Mouse (Mus musculus): ENCODE data around the gene Gm45808. TPM values are rescaled to one million over a fixed set of nuclear protein-coding genes. Genes with fewer than 3 reads are reported as not detected.
"Not testable (repeated sequence)": the region's sequence is repeated elsewhere in the genome, so short reads cannot be mapped to it uniquely, and the experiment has no call there.

Gm45808 gene
- total RNA-seq (2018; cell fraction: chromatin; rRNA removed) = not detected
- under 1 TPM in 7 of 26 experiments, not detected in 19; 0.22 to 0.78 (median 0.34) TPM for total RNA-seq (2018; cell fraction: cytosol; rRNA removed)
- not detected for total RNA-seq (2018; cell fraction: nucleus; rRNA removed)
- polyA plus RNA-seq (2018) = not detected in 3 replicates

DNA sequence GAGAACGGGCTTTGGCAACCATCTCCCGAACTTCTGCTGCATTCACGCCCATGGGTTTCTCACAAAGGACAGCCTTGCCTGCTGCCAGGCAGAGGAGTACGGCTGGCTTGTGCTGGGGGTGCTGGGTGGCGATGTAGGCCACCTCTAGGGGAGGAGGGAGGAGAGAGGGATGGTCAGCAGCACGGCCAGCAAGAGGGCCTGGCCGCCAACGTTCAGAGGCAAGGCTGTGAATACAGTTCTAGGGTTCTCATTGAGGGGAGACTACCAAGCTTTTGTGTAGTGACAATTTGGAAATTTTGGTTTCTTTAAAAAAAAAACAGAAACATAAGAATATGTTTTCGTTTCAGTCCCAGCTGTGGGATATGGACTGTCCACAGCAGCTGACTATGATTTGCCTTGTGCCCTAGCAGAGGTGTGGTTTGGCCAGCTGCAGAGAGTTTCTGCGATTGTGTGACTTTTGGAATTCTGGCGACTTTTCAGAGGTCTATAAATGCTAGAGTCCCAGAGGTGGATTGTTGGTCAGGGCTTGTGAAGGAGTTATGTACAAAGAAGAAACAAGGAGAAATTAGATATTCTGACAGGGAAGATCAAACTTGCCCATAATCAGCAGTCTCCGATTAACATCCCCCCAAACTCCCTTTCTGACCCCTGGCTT is at the start of gene Gm45808:
Gm45808 (minus strand) TSS at position 51 of the 655 bp plus-strand sequence.
- Histone ChIP-seq H3K36me3 (ENCODE audit: inconsistent target) (no peaks in the 10 kb centered on the region), H3K27ac (no peak within 1 kb of the TSS)

DNA sequence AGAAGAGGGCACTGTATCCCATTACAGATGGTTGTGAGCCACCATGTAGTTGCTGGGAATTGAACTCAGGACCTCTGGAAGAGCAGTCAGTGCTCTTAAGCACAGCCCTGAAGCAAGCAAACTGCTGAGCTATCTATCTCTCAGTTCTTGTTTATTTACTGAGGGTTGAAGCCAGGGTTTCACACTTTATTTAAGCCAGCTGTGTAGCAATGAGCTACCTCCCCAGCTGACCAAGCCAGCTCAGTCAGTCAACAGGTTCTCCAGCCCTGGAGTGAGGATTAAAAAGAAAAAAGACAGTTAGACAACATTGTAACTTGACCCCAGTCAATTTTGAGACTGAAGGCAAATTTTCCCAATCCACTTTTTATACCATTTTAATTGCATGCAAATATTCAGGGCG is 49.1 kb upstream of the Gm45808 start:
- no peaks in the 10 kb centered on the region for H3K36me3 ChIP-seq (ENCODE audit: inconsistent target)
- H3K79me2 ChIP-seq (ENCODE audit: inconsistent target) = no peaks in the 10 kb centered on the region
- WGBS (ENCODE audit: missing documents) = 64% methylated on average over 1 of the region's 1 CpGs
- H3K27ac ChIP-seq = peak overlapping the region; percentile 76
- H3K4me3 ChIP-seq (ENCODE audit: inconsistent target) = no peak overlapping the region

More for the DNA sequence above, at the start of gene Gm45808:
- 94% methylated on average over 12 of the region's 12 CpGs for WGBS (ENCODE audit: missing documents)
- Histone ChIP-seq H3K79me2 (ENCODE audit: inconsistent target) (no peaks in the 10 kb centered on the region), H3K4me3 (ENCODE audit: inconsistent target) (no peak within 1 kb of the TSS)

DNA sequence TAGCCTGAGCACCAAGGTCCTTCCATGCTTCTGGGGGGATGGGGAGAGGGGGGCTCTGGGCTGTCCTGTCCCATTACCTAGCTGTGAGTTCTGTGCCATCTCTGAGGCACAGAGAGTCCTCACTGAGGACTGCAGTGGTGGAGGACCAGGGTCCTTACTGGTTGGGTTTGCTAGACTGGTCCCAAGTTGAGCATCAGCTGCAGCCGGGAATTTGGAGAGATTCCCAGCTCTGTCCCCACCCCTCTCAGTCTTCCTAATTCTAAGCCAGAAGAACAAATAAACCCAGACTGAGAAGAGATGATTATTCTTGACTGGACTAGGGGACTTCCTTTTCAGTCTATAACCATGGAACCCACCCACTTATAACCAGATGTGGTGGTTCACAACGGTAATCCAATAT is 44.0 kb upstream of the Gm45808 start:
- peaks cover 3% of the 10 kb centered on the region for H3K79me2 ChIP-seq (ENCODE audit: inconsistent target)
- WGBS (ENCODE audit: missing documents) = 88% methylated on average over 2 of the region's 2 CpGs
- H3K27ac ChIP-seq = no peak overlapping the region
- H3K36me3 ChIP-seq (ENCODE audit: inconsistent target) = no peaks in the 10 kb centered on the region
- no peak overlapping the region for H3K4me3 ChIP-seq (ENCODE audit: inconsistent target)

DNA sequence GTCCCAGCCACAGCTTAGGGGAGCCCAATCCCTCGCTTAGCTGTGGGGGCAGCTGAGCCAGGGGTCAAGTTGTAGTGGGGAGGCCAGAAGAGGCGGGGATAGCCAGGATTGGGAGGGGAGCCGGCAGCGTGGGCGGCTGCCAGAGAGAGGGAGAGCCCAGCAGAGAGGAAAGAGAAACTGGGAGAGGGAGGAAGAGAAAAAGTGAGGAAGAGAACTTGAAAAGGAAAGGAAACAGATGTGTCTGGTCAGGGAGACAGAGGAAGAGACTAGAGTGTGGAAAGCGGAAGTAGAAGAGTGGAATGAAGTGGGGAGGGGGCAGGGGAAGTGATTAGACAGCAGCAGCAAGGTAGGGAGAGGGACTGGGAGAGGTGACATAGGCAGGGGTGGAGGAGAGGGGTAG is 42.9 kb upstream of the Gm45808 start:
- WGBS (ENCODE audit: missing documents) = 3% methylated on average over 6 of the region's 6 CpGs
- H3K27ac ChIP-seq = peak overlapping the region; percentile 37; the same call in 1 of the 2 replicates
- no peaks in the 10 kb centered on the region for H3K36me3 ChIP-seq (ENCODE audit: inconsistent target)
- no peak overlapping the region for H3K4me3 ChIP-seq (ENCODE audit: inconsistent target)
- H3K79me2 ChIP-seq (ENCODE audit: inconsistent target) = peaks cover 15% of the 10 kb centered on the region

DNA sequence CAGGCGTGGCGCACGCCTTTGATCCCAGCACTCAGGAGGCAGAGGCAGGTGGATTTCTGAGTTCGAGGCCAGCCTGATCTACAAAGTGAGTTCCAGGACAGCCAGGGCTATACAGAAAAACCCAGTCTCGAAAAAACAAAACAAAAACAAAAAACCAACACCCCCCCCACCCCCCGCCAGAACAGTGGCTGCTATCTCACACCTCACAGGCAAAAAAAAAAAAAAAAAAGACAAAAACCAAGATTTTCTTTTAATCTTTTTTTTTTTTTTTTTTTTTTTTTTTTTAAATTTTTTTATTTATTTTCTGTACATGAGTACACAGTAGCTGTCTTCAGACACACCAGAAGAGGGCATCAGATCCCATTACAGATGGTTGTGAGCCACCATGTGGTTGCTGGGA is 40.6 kb upstream of the Gm45808 start:
- WGBS (ENCODE audit: missing documents) = 89% methylated on average over 5 of the region's 6 CpGs
- not testable (repeated sequence) for H3K36me3 ChIP-seq (ENCODE audit: inconsistent target); H3K4me3 ChIP-seq (ENCODE audit: inconsistent target); H3K27ac ChIP-seq
- H3K79me2 ChIP-seq (ENCODE audit: inconsistent target) = peaks cover 38% of the 10 kb centered on the region

DNA sequence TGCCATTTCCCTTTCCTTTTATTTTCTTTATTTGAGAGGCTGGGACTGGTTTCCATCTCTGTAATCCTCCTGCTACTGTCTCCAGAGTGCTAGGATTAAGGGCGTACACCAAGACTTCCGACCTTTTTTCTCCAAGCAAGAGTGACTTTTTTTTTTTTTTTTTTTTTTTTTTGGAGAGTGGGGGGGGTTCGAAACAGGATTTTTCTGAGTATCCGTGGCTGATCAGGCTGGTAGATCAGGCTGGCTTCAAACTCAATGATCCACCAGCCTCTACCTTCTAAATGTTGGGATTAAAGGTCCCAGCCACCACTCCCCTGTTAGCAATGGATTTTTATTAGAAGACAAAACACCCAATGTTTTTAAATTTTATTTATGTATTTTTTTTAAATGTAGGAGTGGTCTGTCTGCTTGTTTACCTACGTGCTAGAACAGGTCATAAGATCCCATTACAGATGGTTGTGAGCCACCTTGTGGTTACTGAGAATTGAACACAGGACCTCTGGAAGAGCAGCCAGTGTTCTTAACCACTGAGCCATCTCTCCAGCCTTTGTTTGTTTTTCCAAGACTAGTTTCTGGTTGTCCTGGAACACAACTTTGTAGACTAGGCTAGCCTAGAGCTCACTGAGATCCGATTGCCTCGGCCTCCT is 40.0 kb upstream of the Gm45808 start:
- Histone ChIP-seq H3K79me2 (ENCODE audit: inconsistent target) (peaks cover 40% of the 10 kb centered on the region), H3K27ac (peak overlapping the region; percentile 88), H3K4me3 (ENCODE audit: inconsistent target) (peak overlapping the region; percentile 95), H3K36me3 (ENCODE audit: inconsistent target) (no peaks in the 10 kb centered on the region)
- WGBS (ENCODE audit: missing documents) = 64% methylated on average over 3 of the region's 7 CpGs

DNA sequence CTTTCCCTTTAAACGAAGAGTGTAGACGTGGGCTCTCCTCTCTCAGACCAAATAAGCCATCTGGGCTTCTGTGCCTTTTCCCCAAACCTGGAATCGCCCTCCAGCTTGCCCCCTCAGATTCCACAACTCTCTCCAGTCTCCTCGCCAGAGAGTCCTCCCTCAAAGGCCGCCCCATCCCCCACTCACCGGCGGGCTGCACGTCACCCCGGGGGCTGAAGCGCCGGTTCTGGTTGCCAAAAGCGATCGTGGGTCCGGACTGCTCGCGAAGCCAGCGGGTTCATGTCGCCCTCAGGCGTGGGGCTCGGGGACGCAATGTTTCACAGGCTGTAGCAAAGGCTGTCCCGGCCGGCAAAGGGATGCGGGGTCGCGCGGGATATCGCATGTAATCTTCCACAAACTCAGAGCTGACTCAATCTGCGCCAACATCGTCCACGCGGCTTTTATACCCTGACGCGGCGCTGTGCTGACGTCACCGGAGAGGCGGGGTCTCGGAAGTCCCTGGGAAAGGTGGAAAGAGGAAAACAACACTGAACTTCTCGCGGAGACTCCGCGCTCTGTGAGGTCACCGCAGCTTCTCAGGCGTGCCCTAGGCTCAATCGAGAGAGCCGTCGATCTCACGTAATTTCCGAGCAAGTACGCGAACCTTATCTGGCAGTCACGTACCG is 39.3 kb upstream of the Gm45808 start, which contains the start of the genes Ppp1r15a and Plekha4:
Ppp1r15a (minus strand) TSS at position 460 of the 665 bp plus-strand sequence.
Plekha4 (plus strand) TSS at position 522 of the 665 bp plus-strand sequence.
- peak within 1 kb of the TSS; percentile 95 for H3K4me3 ChIP-seq (ENCODE audit: inconsistent target)
- WGBS (ENCODE audit: missing documents) = under 1% methylated on average over 53 of the region's 54 CpGs
- peak within 1 kb of the TSS; percentile 88 for H3K27ac ChIP-seq
- H3K79me2 ChIP-seq (ENCODE audit: inconsistent target) = peaks cover 40% of the 10 kb centered on the region
- H3K36me3 ChIP-seq (ENCODE audit: inconsistent target) = no peaks in the 10 kb centered on the region

DNA sequence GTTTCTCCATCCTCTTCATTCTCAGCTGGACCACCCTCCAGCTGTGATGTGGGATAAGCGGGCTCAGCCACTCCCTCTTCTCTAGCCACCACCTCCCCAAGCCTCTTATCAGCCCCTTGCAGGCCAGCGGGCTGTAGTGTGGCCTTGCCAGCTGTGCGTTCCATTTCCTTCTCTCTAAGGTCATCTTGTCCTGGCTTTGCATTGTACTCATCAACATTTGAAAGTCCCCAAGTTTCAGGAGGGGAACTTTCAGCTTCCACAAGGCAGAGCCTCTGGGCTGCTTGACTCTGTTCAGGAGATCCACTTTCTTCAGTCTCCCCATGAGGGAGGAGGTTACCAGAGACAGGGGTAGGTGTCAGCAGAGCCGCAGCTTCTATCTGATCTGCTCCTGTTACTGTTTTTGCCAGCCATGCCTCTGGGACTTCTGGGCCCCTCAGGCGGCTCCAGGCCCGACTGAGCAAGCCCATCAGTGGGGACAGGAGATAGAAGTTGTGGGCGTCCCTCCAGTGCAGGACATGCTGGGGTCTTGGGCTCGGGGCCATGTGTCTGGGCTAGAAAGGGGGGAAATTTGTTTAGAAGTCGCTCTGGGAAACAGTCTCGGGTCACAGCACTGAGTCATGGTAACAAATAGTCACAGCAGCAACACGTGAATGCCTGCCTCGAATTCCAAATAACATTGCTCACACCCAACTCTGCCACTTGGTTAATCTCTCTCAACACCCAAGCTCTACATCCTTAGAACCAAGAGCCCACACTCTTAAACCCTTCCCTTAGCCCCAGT is 38.4 kb upstream of the Gm45808 start:
- WGBS (ENCODE audit: missing documents) = 14% methylated on average over 12 of the region's 12 CpGs
- peaks cover 40% of the 10 kb centered on the region for H3K79me2 ChIP-seq (ENCODE audit: inconsistent target)

DNA sequence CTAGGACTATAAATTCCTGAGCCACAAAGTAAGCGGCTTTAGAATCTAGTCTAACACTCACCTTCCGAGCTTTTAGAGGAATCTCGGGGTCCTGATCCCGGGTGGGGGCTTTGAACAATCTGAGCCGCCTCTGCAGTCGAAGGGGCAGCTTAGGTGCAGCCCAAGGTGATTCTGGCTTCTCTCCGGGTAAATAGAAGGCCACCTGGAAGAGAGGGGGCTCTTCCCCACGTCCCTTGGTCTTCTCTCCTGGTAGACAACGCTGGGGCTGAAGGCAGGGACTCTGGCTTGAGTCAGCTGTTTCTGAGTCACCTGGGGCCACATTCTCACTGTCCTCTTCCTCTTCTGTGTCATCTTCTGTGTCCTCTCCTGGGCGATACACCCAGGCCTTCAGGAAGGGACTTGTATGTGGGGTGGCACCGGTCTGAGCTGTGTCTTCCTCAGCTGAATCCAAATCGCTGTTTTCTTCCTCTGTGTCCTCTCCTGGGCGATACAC is 37.1 kb upstream of the Gm45808 start:
- peaks cover 40% of the 10 kb centered on the region for H3K79me2 ChIP-seq (ENCODE audit: inconsistent target)
- H3K27ac ChIP-seq = peak overlapping the region; percentile 27; the same call in 1 of the 2 replicates
- 75% methylated on average over 10 of the region's 13 CpGs for WGBS (ENCODE audit: missing documents)
- peak overlapping the region; percentile 17; the same call in 1 of the 2 replicates for H3K4me3 ChIP-seq (ENCODE audit: inconsistent target)
- no peaks in the 10 kb centered on the region for H3K36me3 ChIP-seq (ENCODE audit: inconsistent target)

More for the DNA sequence above, 38.4 kb upstream of the Gm45808 start:
- Histone ChIP-seq H3K4me3 (ENCODE audit: inconsistent target) (peak overlapping the region; percentile 95), H3K27ac (peak overlapping the region; percentile 88), H3K36me3 (ENCODE audit: inconsistent target) (no peaks in the 10 kb centered on the region)

DNA sequence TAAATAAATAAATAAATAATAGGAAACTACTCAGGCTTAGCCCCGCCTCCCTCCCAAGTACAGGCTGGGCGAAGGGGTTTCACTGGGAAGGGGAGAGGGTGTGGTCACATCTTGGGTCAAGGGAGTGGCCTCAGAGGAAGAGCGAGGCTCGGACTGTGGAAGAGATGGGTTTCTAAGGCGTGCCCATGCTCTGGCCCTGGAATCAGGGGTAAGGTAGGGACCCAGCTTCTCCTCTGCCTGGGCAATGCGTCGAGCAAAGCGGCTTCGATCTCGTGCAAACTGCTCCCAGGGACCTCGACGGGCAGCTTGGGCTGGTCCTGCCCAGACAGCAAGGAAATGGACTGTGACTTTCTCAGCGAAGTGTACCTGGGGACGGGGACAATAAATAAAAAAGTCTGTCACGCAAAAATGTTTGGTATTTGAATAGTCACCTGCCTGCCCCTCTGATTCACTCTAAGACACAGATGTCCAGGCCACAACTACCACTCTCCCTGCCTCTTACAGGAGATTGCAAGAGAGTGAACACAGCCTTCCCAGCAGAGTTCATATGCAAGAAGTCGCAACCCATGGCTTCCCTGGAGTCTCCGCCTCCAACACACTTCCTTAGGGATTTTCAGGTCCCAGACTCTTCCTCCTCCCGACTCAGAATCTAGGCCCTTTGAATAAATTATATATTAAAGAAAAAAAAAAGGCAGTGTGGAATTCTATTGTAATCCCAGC is 36.5 kb upstream of the Gm45808 start:
- H3K27ac ChIP-seq = peak overlapping the region; percentile 27; the same call in 1 of the 2 replicates

DNA sequence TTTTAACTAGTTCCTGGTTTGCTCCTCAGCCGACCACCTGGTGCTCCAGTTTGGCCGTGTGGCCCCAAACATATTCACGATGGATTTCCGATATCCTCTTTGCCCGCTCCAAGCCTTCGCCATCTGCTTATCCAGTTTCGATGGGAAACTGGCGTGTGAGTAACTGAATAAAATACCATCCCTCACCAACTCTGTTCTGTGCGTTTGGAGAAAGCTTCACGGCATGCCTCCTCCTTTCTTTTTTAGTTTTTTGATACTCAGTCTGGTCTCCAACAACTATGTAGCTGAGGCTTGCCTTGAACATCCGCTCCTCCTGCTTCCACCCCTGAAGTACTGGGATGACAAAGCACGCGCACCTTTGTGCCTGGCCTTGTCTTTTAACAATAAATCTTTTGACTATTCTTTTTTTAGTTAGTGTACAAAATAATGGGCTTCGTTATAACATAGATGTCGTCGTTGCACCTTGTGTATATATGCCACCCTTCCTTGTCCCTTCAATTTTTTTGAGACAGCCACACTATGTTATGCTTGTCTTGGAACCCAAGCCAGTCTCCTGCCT is 35.7 kb upstream of the Gm45808 start:
- no peaks in the 10 kb centered on the region for H3K36me3 ChIP-seq (ENCODE audit: inconsistent target)
- no peak overlapping the region for H3K27ac ChIP-seq
- H3K79me2 ChIP-seq (ENCODE audit: inconsistent target) = peaks cover 40% of the 10 kb centered on the region
- no peak overlapping the region; the same call in 1 of the 2 replicates for H3K4me3 ChIP-seq (ENCODE audit: inconsistent target)
- 66% methylated on average over 16 of the region's 16 CpGs for WGBS (ENCODE audit: missing documents)

More for the DNA sequence above, 36.5 kb upstream of the Gm45808 start:
- Histone ChIP-seq H3K36me3 (ENCODE audit: inconsistent target) (no peaks in the 10 kb centered on the region), H3K79me2 (ENCODE audit: inconsistent target) (peaks cover 40% of the 10 kb centered on the region), H3K4me3 (ENCODE audit: inconsistent target) (peak overlapping the region; percentile 17; the same call in 1 of the 2 replicates)
- 90% methylated on average over 15 of the region's 18 CpGs for WGBS (ENCODE audit: missing documents)

DNA sequence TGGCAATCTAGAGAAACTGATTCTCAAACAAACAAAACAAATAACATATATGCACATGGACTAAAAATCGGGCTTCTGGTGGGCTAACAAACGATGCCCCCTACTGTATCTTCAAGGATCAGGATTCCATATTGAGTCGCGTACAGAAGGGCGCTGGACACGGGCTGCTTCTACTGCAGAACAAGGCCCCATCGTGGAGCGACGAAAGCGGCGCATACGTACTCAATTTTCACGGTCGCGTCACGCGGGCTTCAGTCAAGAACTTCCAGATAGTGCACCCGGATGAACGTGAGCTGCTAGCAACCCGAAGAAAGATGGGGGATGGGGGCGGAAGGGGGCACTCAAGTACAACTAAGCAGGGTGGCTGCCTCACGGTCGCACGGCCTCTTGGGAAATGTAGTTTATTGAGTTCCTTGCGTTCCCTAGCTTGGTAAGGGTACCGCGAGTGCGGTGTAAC is 35.1 kb upstream of the Gm45808 start:
- Histone ChIP-seq H3K36me3 (ENCODE audit: inconsistent target) (no peaks in the 10 kb centered on the region), H3K4me3 (ENCODE audit: inconsistent target) (peak overlapping the region; percentile 32), H3K79me2 (ENCODE audit: inconsistent target) (peaks cover 40% of the 10 kb centered on the region), H3K27ac (peak overlapping the region; percentile 58)
- under 1% methylated on average over 28 of the region's 28 CpGs for WGBS (ENCODE audit: missing documents)

DNA sequence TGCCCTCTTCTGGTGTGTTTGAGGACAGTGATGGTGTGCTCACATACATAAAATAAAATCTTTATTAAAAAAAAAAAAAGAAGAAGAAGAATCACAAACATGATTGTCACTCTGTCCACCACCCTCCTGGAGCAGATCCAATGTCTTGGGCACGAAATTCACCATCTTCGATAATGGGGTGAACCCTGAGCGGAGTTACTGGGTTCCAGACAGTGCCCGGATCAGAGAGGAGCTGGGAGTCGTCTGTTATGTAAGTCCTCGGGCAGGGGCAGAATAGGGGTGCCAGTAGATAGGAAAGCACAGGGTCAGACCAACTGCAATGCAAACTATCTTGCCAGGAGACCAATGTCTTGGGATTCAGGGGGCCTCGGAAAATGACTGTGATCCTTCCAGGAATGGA is 34.0 kb upstream of the Gm45808 start:
- Histone ChIP-seq H3K4me3 (ENCODE audit: inconsistent target) (no peak overlapping the region), H3K27ac (no peak overlapping the region), H3K36me3 (ENCODE audit: inconsistent target) (no peaks in the 10 kb centered on the region), H3K79me2 (ENCODE audit: inconsistent target) (peaks cover 36% of the 10 kb centered on the region)
- 96% methylated on average over 7 of the region's 7 CpGs for WGBS (ENCODE audit: missing documents)

All from macrophage (primary cell).